Mouse (Mus musculus) liver, embryonic 16.5 days (tissue): ENCODE results near the gene Mettl15. TPM values are rescaled to one million over a fixed set of nuclear protein-coding genes. Genes with fewer than 3 reads are reported as not detected.

Experiments used
- ATAC-seq: fragments of 200-750 bp; cut with Nextera tagmentation; 2 replicates; pipeline ENCODE4 v1.8.0; 2017; ENCODE audit warnings: low read depth, mild to moderate bottlenecking, moderate number of reproducible peaks, moderate library complexity
- H3K27ac ChIP-seq: fragments of 300-500 bp; sonication (generic); 2 replicates; pipeline ENCODE4 v1.5.1; 2014; ENCODE audit warnings: mild to moderate bottlenecking, low read length
- H3K27me3 ChIP-seq: fragments of 300-500 bp; sonication (generic); 2 replicates; pipeline ENCODE4 v1.6.1; 2014; ENCODE audit warnings: low read depth, low read length, mixed read lengths; ENCODE audit not compliant: control insufficient read depth, insufficient read depth
- H3K36me3 ChIP-seq: fragments of 300-500 bp; sonication (generic); 2 replicates; pipeline ENCODE4 v1.6.1; 2014; ENCODE audit warnings: mild to moderate bottlenecking; ENCODE audit not compliant: control insufficient read depth, insufficient read depth
- H3K4me1 ChIP-seq: fragments of 300-500 bp; sonication (generic); 2 replicates; pipeline ENCODE4 v1.6.1; 2014; ENCODE audit warnings: low read depth, low read length, mixed read lengths; ENCODE audit not compliant: control insufficient read depth
- H3K4me2 ChIP-seq: fragments of 300-500 bp; sonication (generic); 2 replicates; pipeline ENCODE4 v1.6.1; 2014; ENCODE audit warnings: low read depth, low read length, mixed read lengths
- H3K4me3 ChIP-seq: fragments of 300-500 bp; sonication (generic); 2 replicates; pipeline ENCODE4 v1.5.1; 2014; ENCODE audit warnings: low read depth, mild to moderate bottlenecking, low read length
- H3K9ac ChIP-seq: fragments of 300-500 bp; sonication (generic); 2 replicates; pipeline ENCODE4 v1.6.1; 2014; ENCODE audit warnings: low read depth, low read length
- H3K9me3 ChIP-seq: fragments of 300-500 bp; sonication (generic); replicated peaks from 2 replicates; pipeline ENCODE4 v1.6.1; 2016; ENCODE audit warnings: low read length; ENCODE audit not compliant: control insufficient read depth
- WGBS: fragments of 180-500 bp; shearing (Covaris S2); extraction: QIAGEN DNeasy Blood & Tissue Kit; methylation state at CpG from one replicate; pipeline ENCODE4 v1.1.7; 2014; ENCODE audit not compliant: insufficient replicate concordance; 5-methylcytosine and 5-hydroxymethylcytosine counted together
- polyA plus RNA-seq: library from polyadenylated mRNA; unstranded; fragments of >200 nt; fragmentation: Nextera tagmentation; extraction: Ambion mirVana; gene quantifications from 2 replicates; pipeline ENCODE4 v1.2.1, GENCODE M21; 2015

Gene Mettl15
- polyA plus RNA-seq, 1 experiment from 2014 or later = 5.2 TPM

DNA sequence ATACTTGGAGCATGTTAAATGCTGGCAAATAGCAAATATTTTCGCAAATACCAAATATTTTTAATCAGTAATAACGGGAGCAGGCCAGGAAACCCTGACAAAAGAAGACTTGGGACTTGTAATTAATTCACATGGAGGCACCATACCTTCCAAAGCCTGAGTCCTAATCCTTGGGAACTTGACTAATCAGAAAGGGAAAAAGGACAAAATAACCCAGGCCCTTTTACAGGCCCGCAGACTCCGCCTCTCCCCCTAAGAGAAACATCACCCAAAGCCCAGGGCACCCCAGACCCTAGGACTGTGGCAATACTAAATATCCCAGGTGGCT lies 312 bp downstream of the Mettl15 start:
- peak overlapping the region; percentile 81 for H3K4me2 ChIP-seq
- peak overlapping the region; percentile 67 for H3K9ac ChIP-seq
- H3K4me1 ChIP-seq = peaks cover 11% of the 10 kb centered on the region
- H3K36me3 ChIP-seq = no peaks in the 10 kb centered on the region
- ATAC-seq = no peak
- no peaks in the 10 kb centered on the region for H3K27me3 ChIP-seq
- peak overlapping the region; percentile 94 for H3K4me3 ChIP-seq
- 3% methylated on average over 4 of the region's 4 CpGs for WGBS
- no peaks in the 10 kb centered on the region for H3K9me3 ChIP-seq
- H3K27ac ChIP-seq = peak overlapping the region; percentile 68; the same call in 1 of the 2 replicates

GRCm38 (mm10) chr2:109278036-109278435 lies 2.5 kb downstream of the Mettl15 start:
- Histone ChIP-seq H3K4me2 (peak overlapping the region; percentile 63), H3K27me3 (no peaks in the 10 kb centered on the region), H3K4me3 (peak overlapping the region; percentile 73), H3K27ac (peak overlapping the region; percentile 23), H3K36me3 (no peaks in the 10 kb centered on the region), H3K9me3 (no peaks in the 10 kb centered on the region), H3K9ac (peak overlapping the region; percentile 74), H3K4me1 (peaks cover 6% of the 10 kb centered on the region)
- ATAC-seq = no peak
- WGBS = under 1% methylated on average over 16 of the region's 16 CpGs

DNA sequence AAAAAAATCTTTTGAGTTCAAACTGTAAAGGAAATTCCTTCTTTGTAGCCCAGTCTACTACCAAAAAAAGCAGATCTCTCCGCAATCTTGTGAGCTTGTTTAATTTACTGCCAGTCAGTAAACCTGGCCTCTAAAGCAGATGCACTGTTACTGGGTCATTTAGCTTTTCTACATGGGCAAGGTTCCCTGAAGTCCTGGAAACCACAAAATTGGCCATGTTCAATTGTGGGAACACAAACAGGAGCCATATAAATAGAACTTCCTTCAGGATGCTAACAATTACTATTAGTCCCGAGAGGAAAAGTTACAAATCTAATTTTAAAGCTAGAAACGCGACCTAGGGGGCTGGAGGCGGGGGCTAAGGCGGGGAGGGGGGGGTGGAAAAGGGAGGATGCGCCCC lies 3.0 kb downstream of the Mettl15 start:
- Histone ChIP-seq H3K9ac (peak overlapping the region; percentile 74), H3K9me3 (no peaks in the 10 kb centered on the region), H3K4me2 (peak overlapping the region; percentile 63), H3K36me3 (no peaks in the 10 kb centered on the region), H3K27ac (peak overlapping the region; percentile 23), H3K4me1 (peaks cover 6% of the 10 kb centered on the region), H3K4me3 (peak overlapping the region; percentile 73), H3K27me3 (no peaks in the 10 kb centered on the region)
- ATAC-seq = no peak
- 5% methylated on average over 7 of the region's 7 CpGs for WGBS

DNA sequence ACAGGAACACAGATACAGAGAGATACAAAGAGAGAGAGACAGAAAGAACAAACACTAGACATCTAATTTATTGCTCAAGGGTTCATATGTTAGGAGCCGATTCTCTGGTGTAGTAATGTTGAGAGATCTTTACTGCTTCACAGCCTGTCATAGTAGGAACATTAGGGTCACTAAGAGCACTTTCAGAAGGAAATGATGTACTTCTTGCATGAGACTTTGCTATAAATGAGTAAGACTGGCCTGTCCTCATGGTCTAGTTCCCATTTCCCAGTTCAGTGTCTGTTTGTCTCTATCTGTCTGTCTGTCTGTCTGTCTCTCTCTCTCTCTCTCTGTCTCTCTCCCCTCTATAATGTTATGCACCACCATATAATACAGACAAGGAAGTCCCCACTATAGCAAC lies 7.5 kb downstream of the Mettl15 start:
- no peaks in the 10 kb centered on the region for H3K27me3 ChIP-seq
- H3K4me3 ChIP-seq = no peak overlapping the region
- H3K9me3 ChIP-seq = no peaks in the 10 kb centered on the region
- 74% methylated on average over 1 of the region's 1 CpGs for WGBS
- no peak overlapping the region for H3K4me2 ChIP-seq
- H3K36me3 ChIP-seq = no peaks in the 10 kb centered on the region
- no peak for ATAC-seq
- no peak overlapping the region for H3K27ac ChIP-seq
- no peaks in the 10 kb centered on the region; the same call in 1 of the 2 replicates for H3K4me1 ChIP-seq
- H3K9ac ChIP-seq = no peak overlapping the region

DNA sequence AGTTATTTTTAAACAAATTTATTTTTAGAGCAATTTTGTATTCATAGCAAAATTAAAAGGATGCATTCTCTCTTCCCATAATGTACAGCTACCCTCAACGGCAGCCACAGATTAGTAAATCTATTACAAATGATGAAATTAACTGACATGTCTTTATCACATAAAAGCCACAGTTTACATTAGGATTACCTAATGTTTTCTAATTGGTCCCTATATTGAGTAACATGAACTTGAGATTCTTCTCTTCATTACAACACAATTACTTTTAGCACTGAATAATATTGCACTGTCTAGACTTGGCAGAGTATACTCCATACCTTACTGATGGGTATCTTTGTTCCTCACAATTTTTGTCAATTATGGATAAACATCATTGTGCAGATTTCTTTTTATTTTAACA lies 17.8 kb downstream of the Mettl15 start:
- Histone ChIP-seq H3K9me3 (no peaks in the 10 kb centered on the region), H3K4me2 (no peak overlapping the region), H3K4me1 (no peaks in the 10 kb centered on the region), H3K27ac (no peak overlapping the region), H3K9ac (no peak overlapping the region), H3K27me3 (no peaks in the 10 kb centered on the region), H3K4me3 (no peak overlapping the region), H3K36me3 (no peaks in the 10 kb centered on the region)
- ATAC-seq = no peak
- WGBS = 62% methylated on average over 1 of the region's 1 CpGs

DNA sequence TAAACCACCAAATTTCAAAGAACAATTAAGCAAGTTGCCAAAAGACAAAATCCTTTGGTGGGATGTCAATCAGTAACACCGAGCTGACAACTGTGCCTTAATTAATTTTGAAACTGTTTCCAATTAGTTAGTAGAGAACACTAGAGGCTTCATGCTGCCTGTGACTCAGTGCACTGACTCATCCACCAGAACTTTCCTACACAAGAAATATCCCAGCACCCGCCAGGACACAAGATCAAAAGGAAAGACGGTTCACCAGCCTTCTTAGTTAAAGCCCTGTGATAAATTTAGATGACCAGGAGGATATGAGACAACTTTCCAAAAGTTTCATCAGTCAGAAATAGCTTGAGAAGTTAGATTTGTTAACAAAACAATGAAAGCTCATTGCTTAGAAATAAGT lies 38.6 kb downstream of the Mettl15 start:
- ATAC-seq = no peak
- Histone ChIP-seq H3K9ac (no peak overlapping the region), H3K27me3 (no peaks in the 10 kb centered on the region), H3K4me2 (no peak overlapping the region), H3K4me3 (no peak overlapping the region), H3K36me3 (no peaks in the 10 kb centered on the region), H3K4me1 (no peaks in the 10 kb centered on the region), H3K9me3 (no peaks in the 10 kb centered on the region), H3K27ac (no peak overlapping the region)
- 68% methylated on average over 3 of the region's 3 CpGs for WGBS

GRCm38 (mm10) chr2:109235741-109236140 lies 44.8 kb downstream of the Mettl15 start:
- no peak for ATAC-seq
- H3K27ac ChIP-seq = no peak overlapping the region
- 59% methylated on average over 1 of the region's 1 CpGs for WGBS
- no peaks in the 10 kb centered on the region for H3K9me3 ChIP-seq
- H3K4me1 ChIP-seq = no peaks in the 10 kb centered on the region
- H3K27me3 ChIP-seq = no peaks in the 10 kb centered on the region
- H3K9ac ChIP-seq = no peak overlapping the region
- H3K4me3 ChIP-seq = no peak overlapping the region
- no peak overlapping the region for H3K4me2 ChIP-seq
- no peaks in the 10 kb centered on the region for H3K36me3 ChIP-seq

- no peak overlapping the region for H3K9ac ChIP-seq
- no peak overlapping the region for H3K4me2 ChIP-seq
- H3K4me3 ChIP-seq = no peak overlapping the region
- H3K9me3 ChIP-seq = no peaks in the 10 kb centered on the region
- H3K36me3 ChIP-seq = no peaks in the 10 kb centered on the region
- ATAC-seq = no peak
- no peak overlapping the region for H3K27ac ChIP-seq
- 71% methylated on average over 4 of the region's 4 CpGs for WGBS
- no peaks in the 10 kb centered on the region for H3K4me1 ChIP-seq
- H3K27me3 ChIP-seq = no peaks in the 10 kb centered on the region
Observed at GRCm38 (mm10) chr2:109233876-109234275, 46.7 kb downstream of the Mettl15 start.

DNA sequence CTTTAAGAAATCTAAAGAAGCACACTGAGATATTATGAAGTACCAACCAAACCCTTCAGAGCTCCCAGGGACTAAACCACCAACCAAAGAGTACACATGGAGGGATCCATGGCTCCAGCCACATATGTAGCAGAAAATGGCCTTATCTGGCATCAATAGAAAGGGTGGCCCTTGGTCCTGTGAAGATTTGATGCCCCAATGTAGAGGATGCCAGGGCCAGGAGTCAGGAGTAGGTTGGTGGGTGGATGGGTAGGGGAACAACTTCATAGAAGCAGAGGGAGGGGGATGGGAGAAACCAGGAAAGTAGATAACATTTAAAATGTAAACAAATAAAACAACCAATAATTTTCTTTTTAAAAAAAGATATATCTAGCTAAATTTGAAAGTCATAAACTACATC lies 50.1 kb downstream of the Mettl15 start:
- H3K4me2 ChIP-seq = no peak overlapping the region
- H3K9ac ChIP-seq = no peak overlapping the region
- no peak for ATAC-seq
- H3K9me3 ChIP-seq = no peaks in the 10 kb centered on the region
- no peak overlapping the region for H3K4me3 ChIP-seq
- H3K27ac ChIP-seq = no peak overlapping the region
- H3K27me3 ChIP-seq = no peaks in the 10 kb centered on the region
- no peaks in the 10 kb centered on the region for H3K36me3 ChIP-seq
- no peaks in the 10 kb centered on the region for H3K4me1 ChIP-seq

GRCm38 (mm10) chr2:109227196-109227595 lies 53.4 kb downstream of the Mettl15 start:
- H3K9ac ChIP-seq = no peak overlapping the region
- 45% methylated on average over 3 of the region's 3 CpGs for WGBS
- no peak overlapping the region for H3K4me3 ChIP-seq
- H3K27me3 ChIP-seq = no peaks in the 10 kb centered on the region
- no peaks in the 10 kb centered on the region for H3K36me3 ChIP-seq
- H3K4me1 ChIP-seq = no peaks in the 10 kb centered on the region
- H3K9me3 ChIP-seq = no peaks in the 10 kb centered on the region
- ATAC-seq = no peak
- no peak overlapping the region for H3K27ac ChIP-seq
- H3K4me2 ChIP-seq = no peak overlapping the region
